Mouse (Mus musculus): Measurements from ENCODE around the gene Lypd5. TPM values are rescaled to one million over a fixed set of nuclear protein-coding genes. Genes with fewer than 3 reads are reported as not detected.

Lypd5 gene
- not detected for polyA plus RNA-seq (2017; shearing (Covaris generic))

GRCm38 (mm10) chr7:24348896-24349295 is at the start of gene Lypd5:
TSS of gene Lypd5 (plus strand) at chr7:24349196.

DNA sequence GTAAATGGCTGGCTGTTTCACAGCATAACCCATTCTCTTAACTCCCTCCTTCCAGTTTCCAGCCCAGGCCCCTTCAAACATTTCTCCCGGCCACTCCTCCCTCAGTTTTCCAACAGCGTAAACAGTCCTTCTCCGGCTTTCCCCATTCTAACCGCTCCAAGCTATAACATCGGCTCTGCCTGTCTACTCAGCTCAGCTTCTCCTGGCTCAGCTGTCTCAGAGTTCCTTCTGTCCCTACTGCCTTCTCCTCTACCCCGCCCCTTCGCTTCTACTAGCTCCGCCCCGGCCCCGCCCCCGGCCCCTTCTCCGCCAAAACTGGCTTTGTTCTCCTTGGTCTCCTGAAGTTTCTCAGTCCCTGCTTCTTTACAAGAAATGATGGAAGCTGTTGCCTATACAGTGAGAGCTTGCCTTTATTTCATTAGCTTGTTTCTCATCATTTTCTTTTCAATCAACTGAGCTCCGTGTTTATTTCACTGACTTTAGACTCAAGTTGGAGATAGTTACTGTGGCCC is 48.2 kb upstream of the Lypd5 start, which contains the start of gene Zfp61:
Gene Zfp61, minus strand, starts transcription at position 462 of the 512 bp plus-strand sequence.

GRCm38 (mm10) chr7:24316567-24317092 is 32.4 kb upstream of the Lypd5 start, which contains the start of gene Zfp94:
TSS of gene Zfp94 (minus strand) at chr7:24316666.

GRCm38 (mm10) chr7:24333304-24333986 is 15.6 kb upstream of the Lypd5 start, which contains the start of gene Tescl:
TSS of gene Tescl (minus strand) at chr7:24333936.

GRCm38 (mm10) chr7:24369731-24370541 is 20.9 kb downstream of the Lypd5 start, which contains the start of gene Kcnn4:
TSS of gene Kcnn4 (plus strand) at chr7:24370263.

DNA sequence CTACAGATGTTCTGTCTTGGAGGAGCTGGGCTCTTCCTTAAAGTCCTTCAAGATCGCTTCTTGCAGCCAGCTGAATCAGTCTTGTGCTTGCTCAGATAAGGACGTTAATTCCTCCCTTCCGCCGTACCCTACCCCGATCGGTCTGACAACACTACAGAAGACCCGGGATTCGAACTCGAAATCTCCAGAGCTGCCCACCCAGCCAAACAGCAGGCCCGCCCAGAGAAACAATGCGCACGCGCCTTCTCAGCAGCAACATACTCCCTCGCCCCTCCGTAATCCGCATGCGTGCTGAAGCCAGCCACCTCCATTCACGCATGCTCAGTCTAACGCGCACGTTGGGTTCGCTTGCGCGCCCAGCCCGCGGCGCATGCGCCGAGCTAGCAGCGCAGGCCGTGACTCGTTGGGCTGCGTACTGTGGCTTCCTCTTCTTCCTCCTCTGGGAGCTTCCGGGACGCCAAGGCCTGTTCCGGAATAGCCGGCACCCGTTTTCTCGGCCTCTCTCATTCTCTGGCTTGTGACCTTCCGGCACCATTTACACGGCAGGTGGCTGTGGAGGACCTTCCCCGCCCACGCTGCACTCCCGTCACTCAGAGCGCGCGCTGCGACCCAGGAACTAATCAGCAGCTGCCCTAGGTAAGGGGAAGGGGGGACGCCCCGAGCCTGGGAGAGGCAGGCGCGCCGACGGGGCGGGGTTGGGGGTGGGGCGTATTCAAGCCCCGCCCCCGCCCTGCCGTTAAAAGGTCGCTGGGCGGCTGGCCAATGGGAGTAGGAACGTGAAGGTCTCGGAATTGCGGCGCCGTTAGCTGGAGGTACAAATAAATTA is 50.5 kb downstream of the Lypd5 start, which contains the start of gene Smg9:
Gene Smg9, plus strand, starts transcription at position 364 of the 826 bp plus-strand sequence.

Other genes with a start within 250 kb of the Lypd5 start
- 1.4 TPM for gene Zfp112, start 236.9 kb upstream of the Lypd5 start, polyA plus RNA-seq (2017; shearing (Covaris generic))
- 20.7 TPM for gene Zfp235, start 215.0 kb upstream of the Lypd5 start, polyA plus RNA-seq (2017; shearing (Covaris generic))
- 1.9 TPM for gene Zfp114, start 174.1 kb upstream of the Lypd5 start, polyA plus RNA-seq (2017; shearing (Covaris generic))
- gene Zfp111, start 137.8 kb upstream of the Lypd5 start, polyA plus RNA-seq (2017; shearing (Covaris generic)) = 1.2 TPM
- 7.7 TPM for gene Zfp109, start 111.6 kb upstream of the Lypd5 start, polyA plus RNA-seq (2017; shearing (Covaris generic))
- 1.0 TPM for gene Zfp108, start 94.4 kb upstream of the Lypd5 start, polyA plus RNA-seq (2017; shearing (Covaris generic))
- 3.7 TPM for gene Zfp93, start 78.8 kb upstream of the Lypd5 start, polyA plus RNA-seq (2017; shearing (Covaris generic))
- 28.4 TPM for gene Zfp61, start 48.0 kb upstream of the Lypd5 start, polyA plus RNA-seq (2017; shearing (Covaris generic))
- gene Zfp94, start 32.5 kb upstream of the Lypd5 start, polyA plus RNA-seq (2017; shearing (Covaris generic)) = 16.9 TPM
- not detected for gene Tescl, start 15.3 kb upstream of the Lypd5 start, polyA plus RNA-seq (2017; shearing (Covaris generic))
- 174 TPM for gene Kcnn4, start 21.1 kb downstream of the Lypd5 start, polyA plus RNA-seq (2017; shearing (Covaris generic))
- 61.3 TPM for gene Smg9, start 50.4 kb downstream of the Lypd5 start, polyA plus RNA-seq (2017; shearing (Covaris generic))
- gene Irgc1, start 103.1 kb downstream of the Lypd5 start, polyA plus RNA-seq (2017; shearing (Covaris generic)) = not detected
- 0.96 TPM for gene Plaur, start 113.3 kb downstream of the Lypd5 start, polyA plus RNA-seq (2017; shearing (Covaris generic))
- gene Cadm4, start 132.8 kb downstream of the Lypd5 start, polyA plus RNA-seq (2017; shearing (Covaris generic)) = not detected
- 1.6 TPM for gene Zfp428, start 157.8 kb downstream of the Lypd5 start, polyA plus RNA-seq (2017; shearing (Covaris generic))
- gene AC161166.1, start 163.3 kb downstream of the Lypd5 start, polyA plus RNA-seq (2017; shearing (Covaris generic)) = not detected
- gene Irgq, start 181.5 kb downstream of the Lypd5 start, polyA plus RNA-seq (2017; shearing (Covaris generic)) = 1.2 TPM
- gene Pinlyp, start 196.9 kb downstream of the Lypd5 start, polyA plus RNA-seq (2017; shearing (Covaris generic)) = not detected
- 74.3 TPM for gene Xrcc1, start 197.1 kb downstream of the Lypd5 start, polyA plus RNA-seq (2017; shearing (Covaris generic))
- gene Ethe1, start 238.3 kb downstream of the Lypd5 start, polyA plus RNA-seq (2017; shearing (Covaris generic)) = 19.8 TPM
- 0.21 TPM for gene Zfp575, start 238.4 kb downstream of the Lypd5 start, polyA plus RNA-seq (2017; shearing (Covaris generic))

Measured in inflammation-experienced regulatory T-cells, adult 16 weeks (primary cell).